Mouse (Mus musculus) G1E-ER4 (cell line): ENCODE results near the gene Snai1. TPM values are rescaled to one million over a fixed set of nuclear protein-coding genes. Genes with fewer than 3 reads are reported as not detected.

Experiments
- GATA1 ChIP-seq: IDR thresholded peaks from one replicate; pipeline ENCODE4 v1.8.0; 2012; ENCODE audit warnings: low read length, inconsistent platforms
- polyA plus RNA-seq: library from polyadenylated mRNA; stranded (reverse); fragments of >175 nt; gene quantifications from 2 replicates; pipeline ENCODE4 v1.2.3, GENCODE M21; 2012

Gene Snai1
- polyA plus RNA-seq, 1 experiment: not detected

DNA sequence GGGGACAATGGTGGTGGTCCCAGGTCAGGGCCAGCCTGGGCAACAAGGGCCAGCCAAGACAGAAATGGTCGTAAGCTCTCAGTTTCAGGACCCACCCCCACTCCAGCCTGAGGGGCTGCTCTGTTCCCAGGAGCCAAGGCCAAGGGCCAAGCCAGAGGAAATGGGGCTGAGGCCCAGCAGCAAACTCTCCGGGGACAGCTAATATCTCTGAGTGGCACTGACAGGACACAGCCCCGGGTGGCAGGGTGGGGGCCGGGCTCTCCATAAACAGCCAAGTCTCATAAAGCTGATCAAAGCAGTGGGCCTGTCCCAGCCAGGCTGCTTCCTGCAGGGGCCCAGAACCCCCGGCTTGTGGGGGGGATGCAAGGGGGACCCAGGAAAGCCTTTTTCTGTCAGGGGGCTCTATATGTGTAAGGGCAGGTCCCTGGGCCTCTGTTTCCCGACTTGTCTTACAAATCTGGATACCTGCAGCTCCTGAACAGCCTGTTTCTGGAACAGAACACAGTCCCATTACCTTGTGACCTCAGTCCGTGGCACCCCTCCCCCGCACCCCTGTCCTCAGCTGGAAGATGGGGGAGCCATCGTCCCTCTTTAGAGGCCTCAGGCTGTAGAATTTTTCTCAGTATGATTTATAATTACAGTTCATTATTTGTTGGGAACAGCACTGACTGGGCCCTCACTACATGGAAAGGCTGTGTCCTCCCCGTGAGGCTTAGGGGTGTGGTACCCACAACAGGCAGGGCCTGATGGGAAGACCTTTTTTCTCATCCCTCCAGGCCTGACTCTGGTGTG lies 45.4 kb downstream of the Snai1 start:
- TF ChIP-seq GATA1: no peak

- TF ChIP-seq GATA1: no peak
Measured at GRCm38 (mm10) chr2:167585273-167585672, 47.3 kb downstream of the Snai1 start.

DNA sequence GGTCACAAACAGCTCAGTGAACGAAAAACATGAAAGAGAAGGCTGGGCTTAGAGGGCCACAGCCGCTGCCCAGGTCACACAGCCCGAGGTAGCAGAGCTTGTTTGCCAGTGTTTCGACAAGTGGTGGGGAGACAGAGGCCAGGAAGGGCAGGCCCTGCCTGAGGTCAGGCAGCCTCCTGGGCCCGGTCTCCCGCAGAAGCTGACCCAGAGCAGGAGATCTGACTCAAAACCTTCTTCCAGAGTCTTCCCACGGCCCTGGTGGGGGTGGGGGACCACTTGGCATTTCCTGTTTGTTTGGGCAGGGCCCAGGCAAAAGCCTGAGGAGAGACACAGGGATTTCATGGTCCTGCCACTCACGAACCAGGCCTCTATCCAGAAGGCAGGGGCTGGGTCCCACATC lies 48.0 kb downstream of the Snai1 start:
- TF ChIP-seq GATA1: no peak

DNA sequence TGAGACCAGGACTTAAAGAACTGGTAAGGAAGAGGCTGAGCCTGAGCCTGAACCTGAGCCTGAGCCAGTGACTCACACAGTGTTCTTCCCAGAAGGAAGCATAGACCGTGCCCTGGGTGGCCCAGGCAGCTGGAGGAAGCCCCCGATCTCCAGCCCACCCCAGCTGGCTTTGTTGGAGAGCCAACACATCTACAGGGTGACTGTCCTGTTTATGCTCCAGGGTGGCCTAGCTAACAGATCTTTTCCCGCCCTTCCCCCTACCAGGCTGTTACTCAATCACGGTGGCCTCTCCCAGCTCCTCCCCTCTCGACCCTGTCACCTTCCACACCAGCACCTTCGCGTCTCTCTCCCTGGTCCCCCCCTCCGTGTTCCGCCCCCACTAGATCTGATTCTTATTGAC lies 49.0 kb downstream of the Snai1 start:
- TF ChIP-seq GATA1: no peak

- TF ChIP-seq GATA1: no peak
Measured at GRCm38 (mm10) chr2:167588774-167589577, 51.0 kb downstream of the Snai1 start.

Other genes starting within 250 kb of the Snai1 start
- not detected in 2 replicates for gene B4galt5, start 189.0 kb upstream of the Snai1 start, polyA plus RNA-seq
- gene Slc9a8, start 116.5 kb upstream of the Snai1 start, polyA plus RNA-seq: 6.3 and 10.2 TPM in 2 replicates
- gene Rnf114, start 45.5 kb upstream of the Snai1 start, polyA plus RNA-seq: 14.3 and 18.9 TPM in 2 replicates
- gene Spata2, start 45.3 kb upstream of the Snai1 start, polyA plus RNA-seq: 31.5 and 36.0 TPM in 2 replicates
- gene Ube2v1, start 93.9 kb downstream of the Snai1 start, polyA plus RNA-seq: 264 and 271 TPM in 2 replicates
- gene Gm20431, start 123.3 kb downstream of the Snai1 start, polyA plus RNA-seq: not detected in 2 replicates
- 68.3 and 82.2 TPM in 2 replicates for gene Cebpb, start 150.7 kb downstream of the Snai1 start, polyA plus RNA-seq
- gene Tmem189, start 151.6 kb downstream of the Snai1 start, polyA plus RNA-seq: 36.1 and 47.2 TPM in 2 replicates